Mouse (Mus musculus) intestine, embryonic 15.5 days (tissue): ENCODE results near the gene Wdr54. TPM values are rescaled to one million over a fixed set of nuclear protein-coding genes. Genes with fewer than 3 reads are reported as not detected.

ENCODE experiments used
- ATAC-seq: fragments of 200-750 bp; cut with Nextera tagmentation; 2 replicates; pipeline ENCODE4 v1.8.0; 2017; ENCODE audit warnings: moderate TSS enrichment, moderate library complexity
- H3K27ac ChIP-seq: fragments of 300-500 bp; sonication (generic); 2 replicates; pipeline ENCODE4 v1.5.1; 2015; ENCODE audit warnings: mild to moderate bottlenecking, inconsistent platforms
- H3K27me3 ChIP-seq: fragments of 300-500 bp; sonication (generic); replicated peaks from 2 replicates; pipeline ENCODE4 v1.6.1; 2015; ENCODE audit warnings: inconsistent platforms
- H3K36me3 ChIP-seq: fragments of 300-500 bp; sonication (generic); 2 replicates; pipeline ENCODE4 v1.6.1; 2015; ENCODE audit warnings: inconsistent platforms
- H3K4me1 ChIP-seq: fragments of 300-500 bp; sonication (generic); replicated peaks from 2 replicates; pipeline ENCODE4 v1.6.1; 2015; ENCODE audit warnings: inconsistent platforms
- H3K4me2 ChIP-seq: fragments of 300-500 bp; sonication (generic); replicated peaks from 2 replicates; pipeline ENCODE4 v1.6.1; 2015; ENCODE audit warnings: mild to moderate bottlenecking, inconsistent platforms
- H3K4me3 ChIP-seq: fragments of 300-500 bp; sonication (generic); replicated peaks from 2 replicates; pipeline ENCODE4 v1.5.1; 2015; ENCODE audit warnings: inconsistent platforms
- H3K9ac ChIP-seq: fragments of 300-500 bp; sonication (generic); 2 replicates; pipeline ENCODE4 v1.6.1; 2015; ENCODE audit warnings: inconsistent platforms
- H3K9me3 ChIP-seq: fragments of 300-500 bp; sonication (generic); 2 replicates; pipeline ENCODE4 v1.6.1; 2016; ENCODE audit warnings: inconsistent platforms
- WGBS: fragments of 180-500 bp; shearing (Covaris S2); methylation state at CpG from one replicate; pipeline ENCODE4 v1.1.7; 2015; 5-methylcytosine and 5-hydroxymethylcytosine counted together
- polyA plus RNA-seq: library from polyadenylated mRNA; unstranded; fragments of >200 nt; fragmentation: Nextera tagmentation; extraction: Ambion mirVana; gene quantifications from 2 replicates; pipeline ENCODE4 v1.2.1, GENCODE M21; 2015

Wdr54 gene
- 3.0 and 3.9 TPM in 2 replicates for polyA plus RNA-seq

GRCm38 (mm10) chr6:83156259-83156684, at the start of gene Wdr54, which contains the start of gene 1700003E16Rik:
Wdr54 (minus strand) TSS chr6:83156397.
1700003E16Rik (plus strand) TSS chr6:83156404.
- Histone ChIP-seq H3K9me3 (no peaks in the 10 kb centered on the region), H3K4me1 (peaks cover 6% of the 10 kb centered on the region), H3K4me3 (peak within 1 kb of the TSS; percentile 50), H3K27me3 (peaks cover 9% of the 10 kb centered on the region), H3K4me2 (peak within 1 kb of the TSS; percentile 75), H3K9ac (peak within 1 kb of the TSS; percentile 20), H3K27ac (no peak within 1 kb of the TSS), H3K36me3 (peaks cover 5% of the 10 kb centered on the region; the same call in 1 of the 2 replicates)
- peak; percentile 71 for ATAC-seq
- WGBS: 2% methylated on average over 32 of the region's 32 CpGs

- Histone ChIP-seq H3K4me1 (no peaks in the 10 kb centered on the region), H3K4me3 (no peak overlapping the region), H3K4me2 (no peak overlapping the region), H3K27ac (no peak overlapping the region), H3K9ac (no peak overlapping the region), H3K36me3 (no peaks in the 10 kb centered on the region), H3K27me3 (no peaks in the 10 kb centered on the region), H3K9me3 (no peaks in the 10 kb centered on the region)
- WGBS: 80% methylated on average over 3 of the region's 3 CpGs
- ATAC-seq: no peak
Measured at GRCm38 (mm10) chr6:83205851-83206250, 49.7 kb upstream of the Wdr54 start.

- Histone ChIP-seq H3K4me3 (no peak overlapping the region), H3K27ac (no peak overlapping the region), H3K27me3 (no peaks in the 10 kb centered on the region), H3K4me1 (no peaks in the 10 kb centered on the region), H3K9me3 (no peaks in the 10 kb centered on the region), H3K4me2 (no peak overlapping the region), H3K9ac (no peak overlapping the region), H3K36me3 (peaks cover 15% of the 10 kb centered on the region)
- WGBS: 94% methylated on average over 4 of the region's 4 CpGs
- ATAC-seq: no peak
Measured at GRCm38 (mm10) chr6:83203320-83203719, 47.1 kb upstream of the Wdr54 start.

GRCm38 (mm10) chr6:83197345-83198004, 41.3 kb upstream of the Wdr54 start:
- no peak overlapping the region for H3K4me3 ChIP-seq
- no peak overlapping the region for H3K4me2 ChIP-seq
- H3K36me3 ChIP-seq: peaks cover 60% of the 10 kb centered on the region
- no peak overlapping the region for H3K27ac ChIP-seq
- no peaks in the 10 kb centered on the region for H3K9me3 ChIP-seq
- no peak for ATAC-seq
- H3K9ac ChIP-seq: no peak overlapping the region
- 52% methylated on average over 15 of the region's 15 CpGs for WGBS
- H3K4me1 ChIP-seq: no peaks in the 10 kb centered on the region
- no peaks in the 10 kb centered on the region for H3K27me3 ChIP-seq

- H3K27me3 ChIP-seq: no peaks in the 10 kb centered on the region
- H3K27ac ChIP-seq: no peak overlapping the region
- H3K4me3 ChIP-seq: no peak overlapping the region
- H3K9me3 ChIP-seq: no peaks in the 10 kb centered on the region
- no peak overlapping the region for H3K9ac ChIP-seq
- no peak for ATAC-seq
- H3K36me3 ChIP-seq: peaks cover 80% of the 10 kb centered on the region
- 90% methylated on average over 7 of the region's 7 CpGs for WGBS
- H3K4me2 ChIP-seq: no peak overlapping the region
- no peaks in the 10 kb centered on the region for H3K4me1 ChIP-seq
Measured at GRCm38 (mm10) chr6:83193571-83193970, 37.4 kb upstream of the Wdr54 start.

GRCm38 (mm10) chr6:83186946-83187345, 30.7 kb upstream of the Wdr54 start:
- Histone ChIP-seq H3K27me3 (no peaks in the 10 kb centered on the region), H3K4me1 (peaks cover 8% of the 10 kb centered on the region; the same call in 1 of the 2 replicates), H3K9me3 (no peaks in the 10 kb centered on the region), H3K27ac (no peak overlapping the region), H3K4me2 (no peak overlapping the region), H3K36me3 (peaks cover 38% of the 10 kb centered on the region), H3K4me3 (no peak overlapping the region), H3K9ac (no peak overlapping the region)
- ATAC-seq: no peak
- WGBS: 95% methylated on average over 2 of the region's 2 CpGs

- Histone ChIP-seq H3K4me1 (peaks cover 8% of the 10 kb centered on the region; the same call in 1 of the 2 replicates), H3K36me3 (peaks cover 30% of the 10 kb centered on the region), H3K9me3 (no peaks in the 10 kb centered on the region), H3K4me3 (peak overlapping the region; percentile 9; the same call in 1 of the 2 replicates), H3K4me2 (peak overlapping the region; percentile 45), H3K27ac (no peak overlapping the region), H3K27me3 (no peaks in the 10 kb centered on the region), H3K9ac (0 out of 2 replicates have a peak overlapping the region, but pooled peaks have one; percentile 12)
- peak; percentile 87 for ATAC-seq
- 16% methylated on average over 25 of the region's 25 CpGs for WGBS
Measured at GRCm38 (mm10) chr6:83185895-83186861, 30.0 kb upstream of the Wdr54 start.

GRCm38 (mm10) chr6:83184858-83185435, 28.8 kb upstream of the Wdr54 start:
- no peak overlapping the region for H3K27ac ChIP-seq
- H3K4me3 ChIP-seq: no peak overlapping the region
- H3K4me2 ChIP-seq: no peak overlapping the region
- H3K36me3 ChIP-seq: peaks cover 20% of the 10 kb centered on the region
- H3K9me3 ChIP-seq: no peaks in the 10 kb centered on the region
- H3K27me3 ChIP-seq: no peaks in the 10 kb centered on the region
- H3K9ac ChIP-seq: no peak overlapping the region
- no peak for ATAC-seq
- peaks cover 10% of the 10 kb centered on the region; the same call in 1 of the 2 replicates for H3K4me1 ChIP-seq
- 86% methylated on average over 3 of the region's 3 CpGs for WGBS

- Histone ChIP-seq H3K9ac (no peak overlapping the region), H3K27me3 (no peaks in the 10 kb centered on the region), H3K4me1 (peaks cover 13% of the 10 kb centered on the region), H3K4me2 (no peak overlapping the region), H3K36me3 (peaks cover 10% of the 10 kb centered on the region; the same call in 1 of the 2 replicates), H3K4me3 (no peak overlapping the region), H3K27ac (no peak overlapping the region), H3K9me3 (no peaks in the 10 kb centered on the region)
- 75% methylated on average over 6 of the region's 6 CpGs for WGBS
- no peak for ATAC-seq
Measured at GRCm38 (mm10) chr6:83180605-83181004, 24.4 kb upstream of the Wdr54 start.

- peak overlapping the region; percentile 60 for H3K4me2 ChIP-seq
- no peak overlapping the region for H3K27ac ChIP-seq
- ATAC-seq: peak; percentile 64
- no peaks in the 10 kb centered on the region for H3K27me3 ChIP-seq
- H3K9me3 ChIP-seq: no peaks in the 10 kb centered on the region
- WGBS: 25% methylated on average over 12 of the region's 12 CpGs
- H3K4me1 ChIP-seq: peaks cover 12% of the 10 kb centered on the region
- H3K36me3 ChIP-seq: peaks cover 10% of the 10 kb centered on the region; the same call in 1 of the 2 replicates
- H3K9ac ChIP-seq: 0 out of 2 replicates have a peak overlapping the region, but pooled peaks have one; percentile 23
- peak overlapping the region; percentile 25 for H3K4me3 ChIP-seq
Measured at GRCm38 (mm10) chr6:83179390-83180117, 23.4 kb upstream of the Wdr54 start.

GRCm38 (mm10) chr6:83175996-83176395, 19.8 kb upstream of the Wdr54 start:
- no peak overlapping the region for H3K27ac ChIP-seq
- H3K27me3 ChIP-seq: no peaks in the 10 kb centered on the region
- H3K4me1 ChIP-seq: peaks cover 12% of the 10 kb centered on the region
- H3K9ac ChIP-seq: no peak overlapping the region
- no peak overlapping the region for H3K4me3 ChIP-seq
- ATAC-seq: no peak
- no peak overlapping the region for H3K4me2 ChIP-seq
- 86% methylated on average over 8 of the region's 8 CpGs for WGBS
- no peaks in the 10 kb centered on the region for H3K36me3 ChIP-seq
- H3K9me3 ChIP-seq: no peaks in the 10 kb centered on the region
